Mouse (Mus musculus) heart, postnatal 25 days (tissue): ENCODE results near the gene Efhc1. TPM values are rescaled to one million over a fixed set of nuclear protein-coding genes. Genes with fewer than 3 reads are reported as not detected.
A peak's percentile ranks its signal among the peaks of the same experiment; 100 is the strongest.

Experiments
- DNase-seq: peaks from one replicate; pipeline ENCODE4 v3.0.0; 2022; ENCODE audit warnings: low spot score
- intact Hi-C: fragments of 180-260 bp; cut with DNase I; formaldehyde crosslinking; loops from one replicate; pipeline ENCODE4 v1.15.1; 2025
- total RNA-seq, 2 experiments: library from RNA; stranded (reverse); gene quantifications; 2 replicates each; pipeline ENCODE4 v1.2.3; 2021

Efhc1 gene
- total RNA-seq, 2 experiments from 2014 or later: 0.42 to 0.75 TPM

DNA sequence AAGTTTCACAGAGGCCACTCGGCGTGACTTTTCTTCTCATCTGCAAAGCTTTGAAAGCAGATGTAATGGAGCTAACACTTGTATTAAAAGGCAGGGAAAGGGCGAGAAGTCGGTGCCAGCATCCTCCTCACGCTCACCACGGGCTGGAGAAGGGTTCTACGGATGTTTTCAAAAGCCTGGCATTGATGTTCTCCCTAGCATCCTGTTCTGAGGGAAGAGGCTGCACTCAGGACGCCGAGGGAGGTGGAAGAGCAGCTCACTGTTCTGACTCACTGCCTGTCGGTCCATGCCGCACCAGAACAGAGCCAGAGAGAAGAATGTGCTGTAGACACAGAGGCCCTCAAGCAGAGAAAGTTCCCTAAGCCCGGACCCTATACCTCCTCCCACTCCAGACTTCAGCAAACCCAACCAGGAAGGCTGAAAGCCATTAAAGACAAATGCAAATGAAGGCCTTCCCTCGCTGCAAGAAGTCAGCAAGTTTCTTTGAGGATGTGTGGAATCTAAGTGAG lies 46.5 kb downstream of the Efhc1 start:
- no peak for DNase-seq
- intact Hi-C loops: loop anchor here (2.0 to 5.0 kb wide), 2 partner anchors 79 to 105 kb away; partner anchors contain the start of gene Tram2

DNA sequence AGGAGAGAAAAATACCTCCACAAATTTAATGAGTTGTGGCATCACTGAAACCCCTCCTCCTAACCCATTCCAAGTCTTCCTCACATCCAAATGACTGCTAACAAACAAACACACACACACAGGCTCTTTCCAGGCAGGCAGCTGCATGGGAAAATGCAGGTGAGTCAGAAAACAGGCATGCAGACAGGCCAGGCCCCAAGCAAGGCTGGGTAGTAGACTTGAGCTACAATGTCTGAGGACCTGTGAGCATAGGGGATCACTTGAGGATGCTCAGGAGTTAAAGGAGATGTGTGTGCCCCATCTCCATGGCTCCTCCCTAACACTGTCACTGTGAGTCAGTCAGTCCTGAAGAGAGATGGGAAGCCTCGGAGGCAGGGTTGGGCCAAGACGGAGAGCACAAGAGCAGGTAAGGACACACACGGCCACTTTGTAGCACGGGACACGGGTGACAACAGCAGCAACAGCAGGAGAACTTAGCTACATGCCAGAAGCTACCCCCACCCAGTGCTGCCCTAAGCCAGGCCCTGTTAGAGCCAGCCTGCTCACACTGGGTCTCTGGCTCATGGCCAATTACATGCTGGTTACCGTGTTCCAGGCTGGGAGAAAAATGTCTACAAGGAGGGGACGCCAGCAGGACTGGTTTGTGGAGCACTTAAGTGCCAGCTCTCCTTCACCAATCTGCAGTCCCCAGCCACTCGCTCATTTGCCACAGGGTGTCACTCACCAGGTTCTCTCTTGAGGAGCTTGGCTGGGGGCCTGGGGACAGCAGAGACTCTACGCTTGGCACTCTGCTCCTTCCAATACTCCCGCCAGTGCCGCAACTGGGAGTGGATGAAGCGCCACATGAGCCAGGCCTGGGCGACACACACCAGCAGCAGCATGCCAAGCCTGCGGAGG lies 51.1 kb downstream of the Efhc1 start:
- intact Hi-C loops: loop anchor here (5.0 kb wide), 1 partner anchor 160 kb away; no protein-coding TSS in a partner anchor
- peak; percentile 19 for DNase-seq

DNA sequence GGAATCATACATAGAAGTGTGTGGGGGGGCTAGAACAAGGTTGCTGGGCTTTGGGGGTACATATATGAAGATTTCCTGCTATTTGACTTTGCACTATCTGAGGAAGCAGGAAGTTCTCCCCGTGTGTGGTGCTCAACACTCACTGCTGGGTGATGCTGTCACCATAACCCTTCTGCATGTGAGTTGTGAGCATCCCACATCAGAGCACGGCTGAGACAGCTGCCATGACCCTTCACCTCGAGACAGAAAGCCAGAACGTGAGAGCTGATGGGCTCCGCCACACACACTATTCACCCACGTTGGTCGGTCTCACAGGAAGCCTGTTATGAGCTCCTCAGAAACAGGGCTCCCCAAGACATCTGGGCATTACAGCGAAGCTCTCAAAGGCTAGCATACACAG lies 53.2 kb downstream of the Efhc1 start:
- no peak for DNase-seq
- intact Hi-C loops: loop anchor here (5.0 kb wide), 1 partner anchor 158 kb away; no protein-coding TSS in a partner anchor

GRCm38 (mm10) chr1:21006775-21007174 lies 55.3 kb downstream of the Efhc1 start:
- DNase-seq: no peak
- intact Hi-C loops: no loop called here

DNA sequence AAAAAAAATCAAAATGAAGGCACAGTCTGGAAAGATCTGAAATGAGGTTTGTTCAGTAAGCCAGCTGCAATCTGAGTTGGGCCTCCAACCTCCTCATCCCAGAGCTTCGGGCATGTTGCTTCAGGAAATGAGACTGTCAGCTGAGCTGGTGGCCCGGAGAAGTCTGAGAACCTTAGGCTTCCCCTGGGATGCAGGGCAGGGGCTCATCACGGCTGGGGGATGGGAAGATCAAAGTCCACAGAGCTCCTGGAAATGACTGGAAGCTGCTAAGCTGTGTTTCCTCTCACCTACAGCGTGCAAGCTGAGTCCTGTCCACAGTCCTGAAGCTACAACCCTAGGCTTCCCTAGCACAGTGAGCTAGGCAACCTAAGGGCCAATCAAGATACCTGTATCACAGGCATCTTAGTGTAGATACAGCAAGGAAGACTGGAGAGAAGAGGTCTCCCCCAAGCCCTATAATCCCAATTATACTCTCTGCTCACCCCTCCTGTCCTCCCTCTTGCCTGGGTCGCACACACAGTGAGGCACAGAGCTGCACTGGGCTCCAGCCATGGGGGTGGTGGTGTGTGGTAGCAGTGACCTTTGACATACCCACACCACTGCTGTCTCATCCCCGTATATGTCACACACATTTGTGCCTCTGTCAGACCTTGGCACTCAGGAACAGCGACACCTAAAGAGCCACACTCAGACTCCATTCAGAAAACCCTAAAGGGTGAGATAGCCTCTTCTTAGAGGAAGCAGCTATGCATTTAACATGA lies 56.7 kb downstream of the Efhc1 start:
- DNase-seq: no peak
- intact Hi-C loops: no loop called here

DNA sequence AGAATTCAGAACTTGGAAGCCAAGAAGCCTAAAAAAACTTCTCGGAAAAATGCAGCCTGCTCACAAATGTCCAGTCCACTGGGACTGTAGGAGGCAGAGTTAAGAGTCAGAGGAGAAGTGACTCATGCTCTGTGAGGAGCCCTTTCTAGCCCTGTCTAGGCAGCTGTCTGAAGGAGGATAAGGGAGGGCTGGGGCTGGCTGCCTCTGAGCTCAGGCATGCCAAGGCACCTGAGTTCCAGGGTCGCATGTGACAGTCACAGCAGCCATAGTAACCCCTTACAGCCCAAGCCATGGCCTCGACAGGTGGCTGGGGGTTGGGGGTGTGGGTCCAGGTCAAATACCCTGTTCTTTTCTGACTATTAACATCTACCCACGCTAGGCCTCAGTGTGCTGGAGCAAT lies 57.5 kb downstream of the Efhc1 start:
- DNase-seq: peak; percentile 47
- intact Hi-C loops: no loop called here

- intact Hi-C loops: no loop called here
- DNase-seq: no peak
Observed at GRCm38 (mm10) chr1:21010282-21010800, 58.9 kb downstream of the Efhc1 start.

DNA sequence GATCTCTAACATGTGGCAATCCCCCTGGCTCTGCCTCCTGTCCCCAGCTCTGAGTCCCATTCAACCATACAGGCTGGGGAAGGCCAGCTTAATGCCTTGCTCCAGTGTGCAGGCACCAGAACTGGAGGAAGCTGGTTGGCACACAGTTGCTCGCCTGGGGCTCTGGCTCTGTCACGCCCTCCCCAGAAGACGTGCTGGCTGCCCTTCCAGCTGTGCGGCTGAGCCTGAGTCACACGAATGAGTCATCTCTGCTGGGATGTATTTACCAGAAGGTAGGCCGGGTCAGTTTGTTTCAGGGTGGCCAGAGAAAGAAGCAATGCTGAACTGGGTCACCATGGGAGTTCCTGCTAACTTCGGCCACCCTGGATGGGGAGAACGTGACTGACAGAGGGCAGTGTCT lies 63.0 kb downstream of the Efhc1 start:
- peak; percentile 68 for DNase-seq
- intact Hi-C loops: no loop called here

- intact Hi-C loops: no loop called here
- no peak for DNase-seq
Observed at GRCm38 (mm10) chr1:21023101-21023500, 71.7 kb downstream of the Efhc1 start.

- no peak for DNase-seq
- intact Hi-C loops: no loop called here
Observed at GRCm38 (mm10) chr1:21025203-21025602, 73.8 kb downstream of the Efhc1 start.

DNA sequence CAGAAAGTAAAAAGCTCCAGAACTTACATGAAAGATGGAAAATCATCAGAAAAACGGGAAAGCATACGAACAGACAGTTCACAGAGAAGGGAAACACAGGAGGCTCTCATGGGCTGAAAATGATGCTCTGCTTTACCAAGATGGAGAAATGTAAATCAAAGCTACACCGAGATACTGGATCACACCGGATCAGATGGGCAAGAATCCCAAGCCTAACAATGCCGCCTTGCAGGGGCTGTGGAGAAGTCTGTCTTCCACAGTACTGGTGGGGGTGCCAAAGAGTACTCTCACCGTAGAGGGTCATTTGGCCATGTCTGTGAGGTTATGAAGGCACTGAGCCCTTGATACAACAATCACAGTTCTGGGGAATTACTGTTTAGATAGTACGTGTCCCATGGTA lies 75.1 kb downstream of the Efhc1 start:
- intact Hi-C loops: no loop called here
- no peak for DNase-seq

- intact Hi-C loops: no loop called here
- no peak for DNase-seq
Observed at GRCm38 (mm10) chr1:21029000-21029399, 77.6 kb downstream of the Efhc1 start.

DNA sequence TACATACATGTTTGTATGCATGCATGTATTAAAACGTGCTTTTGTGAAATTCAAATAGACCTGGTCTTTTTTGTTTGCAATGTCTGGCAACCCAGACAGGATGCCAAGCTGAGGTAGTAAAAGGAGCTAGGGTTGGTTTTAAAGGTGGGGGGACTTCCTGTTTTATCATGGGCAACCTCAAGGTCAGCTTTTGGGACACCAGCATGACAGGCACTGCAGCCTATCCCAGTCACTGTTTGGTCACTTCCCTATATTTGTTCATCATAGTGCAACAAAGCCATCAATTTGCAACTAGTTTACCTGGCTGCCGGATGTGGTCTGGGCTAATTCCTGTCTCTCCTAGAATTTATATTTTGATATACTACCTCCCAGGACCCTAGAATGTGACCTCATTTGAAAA lies 80.2 kb downstream of the Efhc1 start:
- no peak for DNase-seq
- intact Hi-C loops: no loop called here

DNA sequence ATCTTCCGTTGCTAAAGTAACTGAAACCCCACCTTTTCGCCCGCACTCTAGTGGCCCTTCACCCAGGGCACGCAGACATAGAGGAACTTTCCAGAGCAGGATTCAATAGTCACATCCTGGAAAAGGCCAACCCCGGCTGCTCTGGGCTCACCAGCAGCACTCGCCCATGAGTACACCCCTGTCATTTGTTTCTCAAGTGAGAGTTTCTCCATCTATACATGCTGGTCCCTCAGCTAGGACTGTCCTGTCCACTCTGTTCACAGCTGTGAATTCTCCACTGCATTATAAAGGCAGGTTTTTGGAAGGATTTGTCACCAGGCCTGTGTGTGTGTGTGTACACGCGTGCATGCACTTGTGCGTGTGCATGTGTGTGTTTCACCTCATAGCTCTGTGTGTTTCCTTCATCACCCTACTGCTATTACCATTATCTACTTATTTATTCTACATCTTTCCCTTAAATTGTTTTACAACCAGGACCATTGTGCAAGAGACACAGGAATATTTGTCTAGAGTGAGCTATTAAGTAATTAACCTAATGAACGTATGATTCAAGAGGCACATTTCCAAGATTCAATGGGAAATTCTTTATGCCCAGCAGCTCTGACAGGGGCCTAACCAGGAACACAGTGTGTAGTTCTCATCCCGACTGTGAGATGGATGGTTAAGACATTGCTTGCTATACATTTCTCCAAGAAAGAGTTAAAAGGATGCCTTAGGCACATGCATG lies 81.8 kb downstream of the Efhc1 start:
- no peak for DNase-seq
- intact Hi-C loops: no loop called here

DNA sequence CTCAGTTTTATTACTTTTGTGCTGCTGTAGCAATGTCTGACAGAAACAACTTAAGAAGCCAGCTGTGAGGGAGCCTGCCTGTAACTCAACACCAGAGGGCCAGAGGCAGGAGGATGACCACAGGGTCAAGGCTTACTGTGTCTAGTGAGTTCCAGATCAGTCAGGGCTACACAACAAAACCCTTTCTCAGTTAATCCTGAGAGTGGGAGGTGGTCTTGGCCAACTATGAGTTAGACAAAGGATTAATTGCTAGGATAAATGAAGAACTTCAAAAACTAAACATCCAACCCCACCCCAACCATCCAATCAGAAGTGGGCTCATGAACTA lies 82.3 kb downstream of the Efhc1 start:
- no peak for DNase-seq
- intact Hi-C loops: no loop called here

GRCm38 (mm10) chr1:21035878-21036277 lies 84.5 kb downstream of the Efhc1 start:
- intact Hi-C loops: no loop called here
- DNase-seq: no peak

DNA sequence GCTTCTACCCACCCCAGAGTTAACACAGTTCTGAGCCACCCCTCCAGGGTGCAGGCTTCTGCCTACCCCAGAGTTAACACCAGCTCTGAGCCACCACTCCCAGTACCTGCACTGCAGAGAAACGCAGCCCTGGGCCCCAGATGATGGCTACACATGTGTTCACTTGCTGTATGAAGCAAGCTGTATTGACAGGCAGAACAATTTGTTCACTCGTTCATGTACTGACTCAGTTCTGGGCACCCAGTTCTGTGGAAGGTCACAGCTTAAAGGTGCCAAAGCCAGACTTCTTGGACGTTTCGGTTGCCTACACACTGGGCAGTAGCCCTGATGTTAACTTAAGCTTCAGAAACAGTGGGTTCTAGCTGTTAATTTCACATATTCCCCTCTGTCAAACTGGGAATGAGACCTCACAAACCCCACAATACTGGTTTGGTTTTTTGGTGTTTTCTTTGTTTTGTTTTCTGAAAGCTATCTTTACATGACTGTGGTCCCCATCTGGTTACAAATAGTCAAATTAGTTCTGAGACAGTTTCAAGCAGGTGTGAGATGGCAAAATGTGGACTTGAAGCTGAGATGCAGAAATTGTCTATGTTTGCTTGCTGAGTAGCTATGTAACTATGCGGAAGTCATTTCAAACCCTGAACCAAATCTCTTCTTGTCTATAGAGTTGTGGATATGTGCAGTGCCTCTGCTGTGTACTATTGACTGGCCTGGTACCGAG lies 86.6 kb downstream of the Efhc1 start:
- intact Hi-C loops: no loop called here
- no peak for DNase-seq

GRCm38 (mm10) chr1:21039564-21039963 lies 88.1 kb downstream of the Efhc1 start:
- intact Hi-C loops: no loop called here
- no peak for DNase-seq

DNA sequence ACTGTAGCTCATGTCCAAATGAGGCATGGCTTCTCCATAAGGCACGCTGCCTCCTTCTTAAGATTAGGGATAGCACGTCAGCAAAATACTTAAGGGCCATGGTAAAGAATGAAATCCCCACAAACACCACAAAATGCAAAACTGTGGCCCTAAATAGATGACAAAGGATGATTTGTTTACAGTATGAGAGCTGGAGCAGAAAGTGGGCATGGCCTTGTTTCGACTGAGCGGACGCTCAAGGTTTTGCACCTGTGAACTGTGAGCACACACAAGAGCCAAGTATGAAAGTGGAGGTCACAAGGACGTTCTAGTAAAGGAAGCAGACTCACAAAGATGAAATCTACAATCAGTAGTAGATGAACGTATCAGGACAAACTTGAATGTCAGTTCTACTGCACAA lies 88.7 kb downstream of the Efhc1 start:
- no peak for DNase-seq
- intact Hi-C loops: no loop called here
